ENCODE assay signal across 8 mouse cellular contexts in genomic region chr5:151300286-151300685, GRCm38 (mm10).
"Had no signal": no experiment of that assay in that cellular context is flagged by ENCODE, and none has a peak within 500 bp of the region (broad histone marks: within the 10 kb centered on the region; RNA-seq: fewer than 3 reads in every experiment).

No protein-coding gene starts in this region.

- DNase-seq: layer of hippocampus, postnatal 36 days; liver, embryonic 13.5 days; lung, adult 2 months; right cerebral cortex, adult 18-20 months; right cerebral cortex, postnatal 14 days; right cerebral cortex, postnatal 4 days; spleen, adult 18-20 months; thymus, postnatal 25 days had no signal
